Mouse (Mus musculus) CH12.LX (cell line): ENCODE data around the gene Gm4969. TPM values are rescaled to one million over a fixed set of nuclear protein-coding genes. Genes with fewer than 3 reads are reported as not detected.

Source experiments
- DNase-seq: peaks from one replicate; pipeline ENCODE4 v3.0.0-alpha.2; 2013; ENCODE audit errors: extremely low read depth
- H3K27ac ChIP-seq: 2 replicates; pipeline ENCODE4 v1.5.1; 2012; ENCODE audit warnings: low read depth, mild to moderate bottlenecking, control low read depth, moderate library complexity; ENCODE audit not compliant: insufficient read depth
- H3K27me3 ChIP-seq: replicated peaks from 2 replicates; pipeline ENCODE3; 2012; ENCODE audit warnings: inconsistent platforms
- H3K36me3 ChIP-seq, 2 experiments: replicated peaks in 1 of 2; 2 replicates each; pipeline versions ENCODE3 to v1.6.1; 2012; ENCODE audit warnings: inconsistent platforms in 1 of 2, low read length in 1 of 2, mild to moderate bottlenecking in 1 of 2, mixed read lengths in 1 of 2, moderate library complexity in 1 of 2; ENCODE audit not compliant: control insufficient read depth in 1 of 2, insufficient read depth in 1 of 2
- H3K4me1 ChIP-seq, 2 experiments: 2 replicates each; pipeline ENCODE4 v1.6.1; 2012; ENCODE audit warnings: inconsistent platforms in 1 of 2, moderate library complexity in 1 of 2; ENCODE audit not compliant: insufficient read depth in 2 of 2, control insufficient read depth in 1 of 2
- H3K4me2 ChIP-seq: 2 replicates; pipeline ENCODE4 v1.6.1; 2012; ENCODE audit warnings: low read depth, mild to moderate bottlenecking, control low read depth; ENCODE audit not compliant: poor library complexity, insufficient read depth, severe bottlenecking
- H3K4me3 ChIP-seq, 3 experiments: fragments of 150-350 bp in 1 of 3; sonication (generic) in 1 of 3; replicated peaks in 1 of 3; 2 replicates each; pipeline versions ENCODE3 to v1.5.1; 2011 to 2012; ENCODE audit warnings: low read depth in 2 of 3, low read length in 2 of 3, mild to moderate bottlenecking in 2 of 3, moderate library complexity in 2 of 3, control low read depth in 1 of 3, improper control_type of control experiment in 1 of 3, inconsistent platforms in 1 of 3, mixed read lengths in 1 of 3; ENCODE audit not compliant: poor library complexity in 1 of 3
- H3K79me2 ChIP-seq: replicated peaks from 2 replicates; pipeline ENCODE4 v1.6.1; 2012; ENCODE audit warnings: mild to moderate bottlenecking, moderate library complexity; ENCODE audit not compliant: control insufficient read depth, poor library complexity, insufficient read depth, severe bottlenecking; ENCODE audit errors: extremely low read depth
- H3K9ac ChIP-seq: 2 replicates; pipeline ENCODE4 v1.6.1; 2012; ENCODE audit warnings: low read depth, mild to moderate bottlenecking, control low read depth, moderate library complexity; ENCODE audit not compliant: insufficient read depth
- H3K9me3 ChIP-seq: replicated peaks from 2 replicates; pipeline ENCODE3; 2012; ENCODE audit warnings: low read length, inconsistent platforms, mixed read lengths
- CHD1 ChIP-seq: IDR thresholded peaks from 2 replicates; pipeline ENCODE4 v1.6.1; 2012; ENCODE audit warnings: low read depth, low read length, improper control_type of control experiment, inconsistent platforms
- HCFC1 ChIP-seq: IDR thresholded peaks from 2 replicates; pipeline ENCODE4 v1.6.1; 2012; ENCODE audit warnings: low read depth, mild to moderate bottlenecking, inconsistent platforms, low read length, improper control_type of control experiment
- JUN ChIP-seq: IDR thresholded peaks from 2 replicates; pipeline ENCODE4 v1.6.1; 2011; ENCODE audit warnings: low read depth, mild to moderate bottlenecking, low read length, improper control_type of control experiment, moderate library complexity; ENCODE audit not compliant: insufficient read depth
- MAFK ChIP-seq: IDR thresholded peaks from 2 replicates; pipeline ENCODE4 v1.6.1; 2011; ENCODE audit warnings: low read length, improper control_type of control experiment; ENCODE audit not compliant: insufficient replicate concordance
- POLR2A ChIP-seq: IDR thresholded peaks from 2 replicates; pipeline ENCODE4 v1.6.1; 2011; ENCODE audit warnings: low read depth, mild to moderate bottlenecking, improper control_type of control experiment, low read length
- SIN3A ChIP-seq: IDR thresholded peaks from 2 replicates; pipeline ENCODE4 v1.6.1; 2012; ENCODE audit warnings: low read length, improper control_type of control experiment, inconsistent platforms
- TCF12 ChIP-seq: IDR thresholded peaks from 2 replicates; pipeline ENCODE4 v1.6.1; 2014; ENCODE audit warnings: low read depth, mild to moderate bottlenecking, inconsistent platforms, low read length, improper control_type of control experiment
- UBTF ChIP-seq: IDR thresholded peaks from 2 replicates; pipeline ENCODE4 v1.6.1; 2012; ENCODE audit warnings: low read depth, mild to moderate bottlenecking, inconsistent platforms, low read length, improper control_type of control experiment, moderate library complexity
- ZKSCAN1 ChIP-seq: IDR thresholded peaks from 2 replicates; pipeline ENCODE4 v1.6.1; 2012; ENCODE audit warnings: low read depth, inconsistent platforms, low read length, improper control_type of control experiment, borderline replicate concordance
- ZNF384 ChIP-seq: IDR thresholded peaks from 2 replicates; pipeline ENCODE4 v1.6.1; 2012; ENCODE audit warnings: low read depth, low read length, improper control_type of control experiment, inconsistent platforms
- dilution Hi-C: fragments of 300-500 bp; cut with MboI; formaldehyde crosslinking; loops from 2 replicates; pipeline ENCODE4 v1.14.3; 2020; ENCODE audit warnings: low sequenced_read_pairs; ENCODE audit not compliant: extremely low pct_unique_long_range_greater_than_20kb, extremely low pct_ligation_motif_present
- in situ Hi-C: fragments of 300-500 bp; cut with MboI; formaldehyde crosslinking; loops from 3 replicates; pipeline ENCODE4 v1.14.3; 2019; ENCODE audit warnings: low sequenced_read_pairs, low pct_ligation_motif_present, low pct_unique_long_range_greater_than_20kb, mixed read lengths
- polyA plus RNA-seq: library from polyadenylated mRNA; unstranded; fragments of >175 nt; gene quantifications from 2 replicates; pipeline ENCODE4 v1.2.1, GENCODE M21; 2012; ENCODE audit warnings: low read depth; ENCODE audit not compliant: insufficient read length
- total RNA-seq, 2 experiments: library from RNA; depleted of rRNA; stranded (reverse); fragments of 300-350 nt in 1 of 2; fragments of >200 nt in 1 of 2; gene quantifications; 2 replicates each; pipeline ENCODE4 v1.2.3; 2012 to 2014

Gene Gm4969
- total and polyA plus RNA-seq, 3 experiments: not detected

GRCm38 (mm10) chr7:19160115-19160514, 41.9 kb upstream of the Gm4969 start:
- Histone ChIP-seq H3K4me2 (no peak overlapping the region), H3K9ac (no peak overlapping the region), H3K27ac (no peak overlapping the region), H3K4me3 (no peak overlapping the region), H3K36me3 (peaks cover 2 to 35% of the 10 kb centered on the region in 2 experiments), H3K9me3 (no peaks in the 10 kb centered on the region), H3K79me2 (no peaks in the 10 kb centered on the region), H3K4me1 (peaks cover 8 to 9% of the 10 kb centered on the region in 2 experiments), H3K27me3 (peaks cover 14% of the 10 kb centered on the region)
- DNase-seq: no peak
- in situ Hi-C loops: loop anchor here (10.0 kb wide), 1 partner anchor 195 kb away; the partner anchor contains the start of genes Cd3eap and Ppp1r13l
- dilution Hi-C loops: no loop called here
- TF ChIP-seq MAFK (no peak), ZKSCAN1 (no peak), SIN3A (no peak), ZNF384 (no peak), HCFC1 (no peak), TCF12 (no peak), UBTF (no peak)

GRCm38 (mm10) chr7:19159411-19159810, 41.2 kb upstream of the Gm4969 start:
- Histone ChIP-seq H3K27ac (no peak overlapping the region), H3K4me3 (no peak overlapping the region), H3K9me3 (no peaks in the 10 kb centered on the region), H3K4me1 (peaks cover 5 to 8% of the 10 kb centered on the region in 2 experiments), H3K4me2 (no peak overlapping the region)
- TF ChIP-seq MAFK (no peak), JUN (no peak)
- TF ChIP-seq, all 38 proteins: peak for 0
- dilution Hi-C loops (no loop called here), in situ Hi-C loops (no loop called here)
- Histone ChIP-seq H3K79me2 (no peaks in the 10 kb centered on the region), H3K36me3 (peaks cover 2 to 42% of the 10 kb centered on the region in 2 experiments), H3K9ac (no peak overlapping the region), H3K27me3 (peaks cover 7% of the 10 kb centered on the region)
- DNase-seq: no peak

GRCm38 (mm10) chr7:19158601-19159000, 40.4 kb upstream of the Gm4969 start:
- TF ChIP-seq HCFC1 (no peak), POLR2A (no peak), CHD1 (no peak)
- no peaks in the 10 kb centered on the region for H3K79me2 ChIP-seq
- dilution Hi-C loops: no loop called here
- no peak overlapping the region for H3K9ac ChIP-seq
- in situ Hi-C loops: no loop called here
- no peak overlapping the region for H3K4me2 ChIP-seq
- peaks cover 8 to 50% of the 10 kb centered on the region in 2 experiments for H3K36me3 ChIP-seq
- peaks cover 3% of the 10 kb centered on the region for H3K27me3 ChIP-seq
- H3K4me3 ChIP-seq: no peak overlapping the region
- no peak for DNase-seq
- H3K27ac ChIP-seq: no peak overlapping the region
- H3K4me1 ChIP-seq: peaks cover 5 to 8% of the 10 kb centered on the region in 2 experiments
- H3K9me3 ChIP-seq: no peaks in the 10 kb centered on the region
